Mouse (Mus musculus): ENCODE measurements around the gene Zdhhc16. TPM values are rescaled to one million over a fixed set of nuclear protein-coding genes. Genes with fewer than 3 reads are reported as not detected.

The Zdhhc16 gene
- polyA plus RNA-seq, 1 experiment from 2014 or later: 66.1 TPM

Other genes starting within 250 kb of the Zdhhc16 start
- 0.45 and 0.68 TPM in 2 replicates for gene Slit1, start 189.8 kb upstream of the Zdhhc16 start, polyA plus RNA-seq (2015; fragmentation: Nextera tagmentation; extraction: Ambion mirVana)
- gene Arhgap19, start 131.4 kb upstream of the Zdhhc16 start, polyA plus RNA-seq (2015; fragmentation: Nextera tagmentation; extraction: Ambion mirVana): 14.2 and 14.8 TPM in 2 replicates
- 11.9 and 12.2 TPM in 2 replicates for gene Frat1, start 103.5 kb upstream of the Zdhhc16 start, polyA plus RNA-seq (2015; fragmentation: Nextera tagmentation; extraction: Ambion mirVana)
- gene Frat2, start 85.3 kb upstream of the Zdhhc16 start, polyA plus RNA-seq (2015; fragmentation: Nextera tagmentation; extraction: Ambion mirVana): 4.7 and 6.0 TPM in 2 replicates
- 14.1 and 15.7 TPM in 2 replicates for gene Rrp12, start 37.3 kb upstream of the Zdhhc16 start, polyA plus RNA-seq (2015; fragmentation: Nextera tagmentation; extraction: Ambion mirVana)
- gene Pgam1, start 21.6 kb upstream of the Zdhhc16 start, polyA plus RNA-seq (2015; fragmentation: Nextera tagmentation; extraction: Ambion mirVana): 1,020 and 1,026 TPM in 2 replicates
- gene Exosc1, start 57 bp upstream of the Zdhhc16 start, polyA plus RNA-seq (2015; fragmentation: Nextera tagmentation; extraction: Ambion mirVana): 55.4 and 63.2 TPM in 2 replicates
- 27.8 and 28.4 TPM in 2 replicates for gene Mms19, start 47.7 kb downstream of the Zdhhc16 start, polyA plus RNA-seq (2015; fragmentation: Nextera tagmentation; extraction: Ambion mirVana)
- 11.2 and 13.3 TPM in 2 replicates for gene Ubtd1, start 48.3 kb downstream of the Zdhhc16 start, polyA plus RNA-seq (2015; fragmentation: Nextera tagmentation; extraction: Ambion mirVana)
- gene Ankrd2, start 102.5 kb downstream of the Zdhhc16 start, polyA plus RNA-seq (2015; fragmentation: Nextera tagmentation; extraction: Ambion mirVana): 0.16 TPM in 1 of 2 replicates, not detected in the other
- gene Hoga1, start 112.1 kb downstream of the Zdhhc16 start, polyA plus RNA-seq (2015; fragmentation: Nextera tagmentation; extraction: Ambion mirVana): 2.2 and 2.7 TPM in 2 replicates
- 0.16 TPM in 1 of 2 replicates, not detected in the other for gene 4933411K16Rik, start 118.8 kb downstream of the Zdhhc16 start, polyA plus RNA-seq (2015; fragmentation: Nextera tagmentation; extraction: Ambion mirVana)
- gene Morn4, start 152.9 kb downstream of the Zdhhc16 start, polyA plus RNA-seq (2015; fragmentation: Nextera tagmentation; extraction: Ambion mirVana): 13.9 and 15.8 TPM in 2 replicates
- gene Pi4k2a, start 157.0 kb downstream of the Zdhhc16 start, polyA plus RNA-seq (2015; fragmentation: Nextera tagmentation; extraction: Ambion mirVana): 6.4 and 6.6 TPM in 2 replicates
- 41.5 and 43.8 TPM in 2 replicates for gene Avpi1, start 195.6 kb downstream of the Zdhhc16 start, polyA plus RNA-seq (2015; fragmentation: Nextera tagmentation; extraction: Ambion mirVana)
- gene Marveld1, start 213.9 kb downstream of the Zdhhc16 start, polyA plus RNA-seq (2015; fragmentation: Nextera tagmentation; extraction: Ambion mirVana): 4.4 and 4.6 TPM in 2 replicates
- 19.0 and 20.6 TPM in 2 replicates for gene Zfyve27, start 230.5 kb downstream of the Zdhhc16 start, polyA plus RNA-seq (2015; fragmentation: Nextera tagmentation; extraction: Ambion mirVana)

Data from intestine, embryonic 16.5 days (tissue).